Mouse (Mus musculus) embryonic facial prominence, embryonic 12.5 days (tissue): ENCODE data around the gene Sart1. TPM values are rescaled to one million over a fixed set of nuclear protein-coding genes. Genes with fewer than 3 reads are reported as not detected.
"Not testable (repeated sequence)": the region's sequence is repeated elsewhere in the genome, so short reads cannot be mapped to it uniquely, and the experiment has no call there.

ENCODE experiments used
- ATAC-seq: fragments of 200-750 bp; cut with Nextera tagmentation; 2 replicates; pipeline ENCODE4 v1.8.0; 2017; ENCODE audit not compliant: insufficient number of reproducible peaks, insufficient read depth, low FRiP score, low TSS enrichment
- H3K27ac ChIP-seq: fragments of 300-500 bp; sonication (generic); 2 replicates; pipeline ENCODE4 v1.5.1; 2016; ENCODE audit warnings: mild to moderate bottlenecking
- H3K27me3 ChIP-seq: fragments of 300-500 bp; sonication (generic); 2 replicates; pipeline ENCODE4 v1.6.1; 2016; ENCODE audit warnings: mild to moderate bottlenecking, moderate library complexity
- H3K36me3 ChIP-seq: fragments of 300-500 bp; sonication (generic); 2 replicates; pipeline ENCODE4 v1.6.1; 2016; ENCODE audit warnings: mild to moderate bottlenecking
- H3K4me1 ChIP-seq: fragments of 300-500 bp; sonication (generic); 2 replicates; pipeline ENCODE4 v1.6.1; 2016
- H3K4me2 ChIP-seq: fragments of 300-500 bp; sonication (generic); replicated peaks from 2 replicates; pipeline ENCODE4 v1.6.1; 2016; ENCODE audit warnings: mild to moderate bottlenecking, moderate library complexity
- H3K4me3 ChIP-seq: fragments of 300-500 bp; sonication (generic); 2 replicates; pipeline ENCODE4 v1.5.1; 2016; ENCODE audit warnings: mild to moderate bottlenecking
- H3K9ac ChIP-seq: fragments of 300-500 bp; sonication (generic); 2 replicates; pipeline ENCODE4 v1.6.1; 2016; ENCODE audit warnings: mild to moderate bottlenecking, moderate library complexity
- H3K9me3 ChIP-seq: fragments of 300-500 bp; sonication (generic); 2 replicates; pipeline ENCODE4 v1.6.1; 2016; ENCODE audit warnings: mild to moderate bottlenecking, moderate library complexity
- WGBS: fragments of 180-500 bp; shearing (Covaris S2); methylation state at CpG from one replicate; pipeline ENCODE4 v1.1.7; 2016; 5-methylcytosine and 5-hydroxymethylcytosine counted together
- polyA plus RNA-seq: library from polyadenylated mRNA; unstranded; fragments of >200 nt; fragmentation: Nextera tagmentation; extraction: Ambion mirVana; gene quantifications from 2 replicates; pipeline ENCODE4 v1.2.1, GENCODE M21; 2016

Gene Sart1
- polyA plus RNA-seq, 1 experiment from 2014 or later: 107 TPM

DNA sequence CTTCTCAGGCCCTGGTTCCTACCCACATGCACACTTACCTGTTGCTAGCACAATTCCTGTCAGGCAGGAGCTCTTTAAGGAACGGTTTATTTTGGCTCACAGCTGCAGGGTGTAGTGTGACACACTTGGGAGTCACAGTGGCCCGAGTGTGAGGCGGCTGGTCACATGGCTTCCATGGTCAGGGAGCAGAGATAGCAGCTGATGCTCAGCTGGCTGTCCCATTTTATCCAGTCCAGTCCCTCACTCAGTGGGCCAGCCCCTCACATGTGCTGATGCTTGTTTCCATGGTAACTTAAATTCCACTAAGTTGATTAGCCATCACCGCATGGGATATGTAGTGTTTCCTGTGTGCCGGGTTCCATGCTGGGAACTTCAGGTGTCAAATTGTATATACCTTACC lies 23.5 kb upstream of the Sart1 start:
- peaks cover 4% of the 10 kb centered on the region; the same call in 1 of the 2 replicates for H3K4me1 ChIP-seq
- 54% methylated on average over 5 of the region's 5 CpGs for WGBS
- no peak for ATAC-seq
- no peaks in the 10 kb centered on the region for H3K36me3 ChIP-seq
- no peaks in the 10 kb centered on the region for H3K27me3 ChIP-seq
- no peak overlapping the region for H3K4me3 ChIP-seq
- no peaks in the 10 kb centered on the region for H3K9me3 ChIP-seq
- no peak overlapping the region for H3K27ac ChIP-seq
- no peak overlapping the region for H3K4me2 ChIP-seq
- H3K9ac ChIP-seq: no peak overlapping the region

DNA sequence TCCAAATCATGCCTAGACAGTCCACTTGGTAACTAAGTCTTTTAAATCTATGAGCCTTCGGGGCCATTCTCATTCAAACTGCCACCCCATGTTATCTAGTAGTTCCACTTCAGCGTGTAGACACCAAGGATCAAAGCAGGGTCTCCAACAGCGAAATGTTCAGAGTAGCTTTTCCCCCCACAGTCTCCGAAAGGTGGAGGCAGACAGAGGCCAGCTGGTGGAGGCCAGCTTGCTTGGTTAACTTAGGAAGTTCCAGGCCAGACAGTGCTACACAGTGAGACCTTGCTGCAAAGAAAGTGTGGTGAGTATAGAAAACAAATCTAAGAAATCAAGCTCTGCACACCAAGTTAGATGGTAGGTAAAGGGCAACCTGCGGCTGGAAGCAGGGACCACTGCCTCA lies 22.1 kb upstream of the Sart1 start:
- peaks cover 7% of the 10 kb centered on the region; the same call in 1 of the 2 replicates for H3K4me1 ChIP-seq
- H3K27ac ChIP-seq: no peak overlapping the region
- no peak overlapping the region for H3K9ac ChIP-seq
- ATAC-seq: no peak
- WGBS: 87% methylated on average over 5 of the region's 5 CpGs
- H3K4me2 ChIP-seq: no peak overlapping the region
- no peaks in the 10 kb centered on the region for H3K27me3 ChIP-seq
- no peak overlapping the region for H3K4me3 ChIP-seq
- no peaks in the 10 kb centered on the region for H3K36me3 ChIP-seq
- no peaks in the 10 kb centered on the region for H3K9me3 ChIP-seq

DNA sequence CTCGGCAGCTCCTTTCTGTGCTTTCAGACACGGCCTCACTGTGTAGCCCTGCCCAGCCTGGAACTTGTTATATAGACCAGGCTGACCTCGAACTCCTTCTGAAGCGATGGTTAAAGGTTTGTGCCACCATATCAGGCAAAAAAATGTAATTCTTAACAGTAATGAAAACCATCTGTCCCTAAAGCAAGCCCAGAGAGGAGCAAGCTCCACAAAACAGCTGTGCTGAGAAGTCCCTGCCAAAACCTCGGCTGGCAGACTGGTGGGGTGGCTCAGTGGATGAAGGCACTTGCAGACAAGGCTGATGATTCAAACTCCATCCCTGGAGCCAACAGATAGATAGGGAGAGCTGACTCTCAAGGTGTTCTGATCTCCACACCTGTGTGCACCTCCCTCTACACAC lies 20.6 kb upstream of the Sart1 start:
- H3K36me3 ChIP-seq: no peaks in the 10 kb centered on the region
- H3K4me2 ChIP-seq: no peak overlapping the region
- WGBS: 43% methylated on average over 5 of the region's 5 CpGs
- no peaks in the 10 kb centered on the region for H3K27me3 ChIP-seq
- peaks cover 8% of the 10 kb centered on the region; the same call in 1 of the 2 replicates for H3K4me1 ChIP-seq
- no peak overlapping the region for H3K27ac ChIP-seq
- no peak for ATAC-seq
- no peaks in the 10 kb centered on the region for H3K9me3 ChIP-seq
- H3K4me3 ChIP-seq: no peak overlapping the region
- H3K9ac ChIP-seq: no peak overlapping the region

DNA sequence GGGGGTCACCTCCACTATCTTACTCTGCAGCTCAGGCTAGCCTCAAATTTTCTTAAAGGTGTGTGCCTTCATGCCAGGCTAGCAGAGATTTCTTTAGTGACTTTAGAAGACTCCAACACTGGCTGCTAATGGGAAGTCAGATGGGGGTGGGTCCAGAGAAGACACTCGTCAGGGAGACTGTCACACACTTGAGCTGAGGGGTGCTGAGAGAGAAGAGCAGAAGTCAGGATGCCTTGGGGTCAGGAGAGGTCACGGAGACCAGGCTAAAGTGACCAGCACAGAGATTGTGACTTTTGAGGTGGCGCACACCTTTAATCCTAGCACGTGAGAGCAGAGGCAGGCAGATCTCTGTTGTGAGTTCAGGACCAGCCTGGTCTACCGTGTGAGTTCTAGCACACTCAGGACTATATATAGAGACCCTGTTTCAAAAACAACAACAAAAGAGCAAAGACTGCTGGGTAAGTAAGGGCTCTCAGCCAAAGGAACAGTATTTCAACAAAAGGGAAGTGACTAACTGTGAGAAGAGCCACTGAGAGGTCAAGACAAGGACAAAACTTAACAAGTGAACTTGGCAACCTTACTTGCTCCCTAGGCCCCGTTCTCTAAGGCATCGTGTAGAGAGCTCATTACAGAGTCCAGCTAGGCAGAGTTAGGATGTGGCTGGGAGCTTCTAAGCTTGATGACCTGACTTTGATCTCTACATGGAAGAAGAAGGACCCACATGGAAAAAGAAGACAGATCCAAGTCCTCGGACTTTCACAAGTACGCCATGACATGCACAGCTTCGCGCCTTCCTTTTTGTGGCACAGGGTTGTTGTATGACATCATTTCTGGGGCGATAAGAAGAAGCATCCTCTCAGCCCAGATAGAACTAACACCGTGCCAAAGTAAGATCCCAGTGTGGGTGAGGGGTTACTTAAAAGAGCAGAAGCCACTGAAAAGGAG lies 19.8 kb upstream of the Sart1 start:
- ATAC-seq: no peak
- H3K4me1 ChIP-seq: peaks cover 8% of the 10 kb centered on the region; the same call in 1 of the 2 replicates
- WGBS: 87% methylated on average over 13 of the region's 13 CpGs
- H3K9me3 ChIP-seq: no peaks in the 10 kb centered on the region
- H3K9ac ChIP-seq: no peak overlapping the region
- H3K27me3 ChIP-seq: no peaks in the 10 kb centered on the region
- H3K4me2 ChIP-seq: peak overlapping the region; percentile 71; the same call in 1 of the 2 replicates
- H3K27ac ChIP-seq: no peak overlapping the region
- H3K4me3 ChIP-seq: no peak overlapping the region
- no peaks in the 10 kb centered on the region for H3K36me3 ChIP-seq

DNA sequence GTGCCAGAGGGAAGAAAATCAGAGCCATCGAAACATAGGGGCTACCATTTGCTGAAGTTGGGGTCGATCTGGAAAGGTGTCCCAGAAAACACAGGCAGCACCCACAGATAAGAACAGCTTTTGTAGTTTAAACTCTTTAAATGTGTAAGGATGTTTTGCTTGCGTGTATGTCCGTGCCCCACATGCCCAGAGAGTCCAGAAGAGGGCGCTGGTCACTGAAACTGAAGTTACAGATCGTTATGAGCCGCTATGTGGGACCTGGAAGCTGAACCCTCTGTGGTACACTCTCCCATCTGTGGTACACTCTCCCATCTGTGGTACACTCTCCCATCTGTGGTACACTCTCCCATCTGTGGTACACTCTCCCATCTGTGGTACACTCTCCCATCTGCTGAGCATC lies 18.6 kb upstream of the Sart1 start:
- H3K4me2 ChIP-seq: peak overlapping the region; percentile 71
- peaks cover 8% of the 10 kb centered on the region; the same call in 1 of the 2 replicates for H3K4me1 ChIP-seq
- ATAC-seq: no peak
- no peaks in the 10 kb centered on the region for H3K9me3 ChIP-seq
- H3K9ac ChIP-seq: peak overlapping the region; percentile 46
- peak overlapping the region; percentile 48 for H3K4me3 ChIP-seq
- no peaks in the 10 kb centered on the region for H3K36me3 ChIP-seq
- H3K27me3 ChIP-seq: no peaks in the 10 kb centered on the region
- WGBS: 21% methylated on average over 7 of the region's 7 CpGs
- peak overlapping the region; percentile 85 for H3K27ac ChIP-seq

DNA sequence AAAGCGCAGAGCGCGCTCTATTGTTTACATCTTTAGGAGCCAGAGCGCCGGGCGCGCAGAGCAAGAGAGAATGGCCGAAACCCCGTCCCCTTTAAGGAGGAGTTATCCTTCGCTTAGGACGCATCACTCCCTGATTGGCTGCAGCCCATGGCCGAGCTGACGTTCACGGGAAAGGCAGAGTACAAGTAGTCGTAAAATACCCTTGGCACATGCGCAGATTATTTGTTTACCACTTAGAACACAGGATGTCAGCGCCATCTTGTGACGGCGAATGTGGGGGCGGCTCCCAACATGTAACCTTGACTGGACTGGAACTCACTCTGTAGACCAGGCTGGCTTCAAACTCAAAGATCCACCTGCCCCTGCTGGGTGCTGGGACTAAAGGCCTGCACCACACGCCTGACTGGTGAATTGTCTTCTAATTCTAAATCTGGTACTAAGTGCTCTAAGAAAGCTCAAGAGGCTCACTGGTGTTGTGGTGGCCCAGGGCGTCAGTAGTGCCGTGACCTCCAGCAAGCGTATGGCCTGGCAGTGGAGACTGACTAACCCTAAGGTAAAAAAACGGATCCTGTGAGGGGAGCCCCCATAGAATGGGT lies 18.1 kb upstream of the Sart1 start:
- not testable (repeated sequence) for H3K27me3 ChIP-seq, H3K9me3 ChIP-seq, H3K4me1 ChIP-seq, H3K36me3 ChIP-seq
- peak overlapping the region; percentile 85 for H3K27ac ChIP-seq
- peak; percentile 72 for ATAC-seq
- H3K9ac ChIP-seq: peak overlapping the region; percentile 47
- H3K4me3 ChIP-seq: peak overlapping the region; percentile 48
- WGBS: 10% methylated on average over 25 of the region's 25 CpGs
- peak overlapping the region; percentile 71 for H3K4me2 ChIP-seq

DNA sequence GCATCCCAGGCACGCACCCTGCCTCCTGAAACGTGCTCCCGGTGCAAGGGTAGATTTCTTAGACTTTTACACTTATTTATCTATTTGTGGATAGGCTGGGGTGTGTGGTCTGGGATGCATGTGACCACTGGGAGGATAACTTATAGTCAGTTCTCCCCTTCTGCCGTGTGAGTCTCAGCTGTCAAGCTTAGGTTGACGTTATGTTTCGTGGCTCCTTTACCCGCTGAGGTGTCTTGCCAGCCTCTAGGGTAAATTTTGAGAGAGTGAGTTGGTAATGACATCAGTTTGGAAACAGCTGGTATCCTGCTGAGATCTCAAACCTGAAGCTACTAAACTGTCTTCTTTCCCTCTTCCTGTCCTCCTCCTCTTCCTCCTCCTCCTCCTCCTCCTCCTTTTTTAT lies 17.4 kb upstream of the Sart1 start:
- H3K36me3 ChIP-seq: no peaks in the 10 kb centered on the region
- 23% methylated on average over 7 of the region's 7 CpGs for WGBS
- peak overlapping the region; percentile 54; the same call in 1 of the 2 replicates for H3K27ac ChIP-seq
- no peaks in the 10 kb centered on the region for H3K9me3 ChIP-seq
- no peak for ATAC-seq
- H3K27me3 ChIP-seq: no peaks in the 10 kb centered on the region
- H3K9ac ChIP-seq: peak overlapping the region; percentile 47
- H3K4me3 ChIP-seq: peak overlapping the region; percentile 35
- H3K4me1 ChIP-seq: peaks cover 3% of the 10 kb centered on the region; the same call in 1 of the 2 replicates
- peak overlapping the region; percentile 47 for H3K4me2 ChIP-seq

DNA sequence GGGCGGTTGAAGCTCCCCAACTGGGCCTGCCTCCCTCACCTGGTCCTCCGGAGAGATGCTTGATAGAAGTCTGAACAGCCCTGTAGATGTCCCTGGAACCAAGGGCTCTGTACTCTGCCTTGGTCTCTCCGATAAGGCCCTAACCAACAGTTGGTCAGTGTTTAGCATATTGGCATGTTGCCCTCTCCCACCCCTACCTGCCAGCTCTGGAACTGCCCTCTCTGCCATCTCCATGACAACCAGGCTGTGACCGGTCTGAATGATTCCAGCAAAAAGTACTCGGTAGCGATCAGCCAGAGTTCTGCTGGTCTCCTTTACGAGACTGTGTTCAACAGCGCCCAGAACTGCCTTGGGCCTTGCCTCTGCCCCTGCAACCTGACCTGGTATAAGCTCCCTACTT lies 13.8 kb upstream of the Sart1 start, which contains the start of gene Tsga10ip:
Gene Tsga10ip, minus strand, starts transcription at position 234 of the 400 bp plus-strand sequence.
- no peaks in the 10 kb centered on the region for H3K27me3 ChIP-seq
- peaks cover 3% of the 10 kb centered on the region; the same call in 1 of the 2 replicates for H3K4me1 ChIP-seq
- H3K4me3 ChIP-seq: no peak within 1 kb of the TSS
- no peak within 1 kb of the TSS for H3K27ac ChIP-seq
- H3K9me3 ChIP-seq: no peaks in the 10 kb centered on the region
- H3K36me3 ChIP-seq: no peaks in the 10 kb centered on the region
- no peak within 1 kb of the TSS for H3K4me2 ChIP-seq
- H3K9ac ChIP-seq: no peak within 1 kb of the TSS
- WGBS: 82% methylated on average over 8 of the region's 8 CpGs
- ATAC-seq: no peak

DNA sequence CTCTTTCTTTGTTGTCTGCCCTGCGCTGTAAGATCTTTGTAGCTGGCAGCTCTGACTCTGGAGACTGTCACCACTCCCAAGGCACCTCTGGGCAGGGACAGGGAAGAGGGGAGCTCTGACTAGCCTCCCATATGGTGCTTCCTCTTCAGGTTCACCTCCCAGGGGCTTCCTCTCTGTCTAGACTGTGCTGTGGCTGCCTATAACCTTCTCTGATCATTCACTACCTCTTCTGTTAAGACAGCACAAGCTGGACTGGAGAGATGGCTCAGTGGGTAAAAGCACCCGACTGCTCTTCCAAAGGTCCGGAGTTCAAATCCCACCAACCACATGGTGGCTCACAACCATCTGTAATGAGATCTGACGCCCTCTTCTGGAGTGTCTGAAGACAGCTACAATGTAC lies 12.6 kb upstream of the Sart1 start:
- not testable (repeated sequence) for ATAC-seq, H3K9ac ChIP-seq, H3K27ac ChIP-seq, H3K27me3 ChIP-seq, H3K4me2 ChIP-seq, H3K4me1 ChIP-seq, H3K36me3 ChIP-seq, H3K4me3 ChIP-seq, H3K9me3 ChIP-seq
- WGBS: 63% methylated on average over 4 of the region's 4 CpGs

DNA sequence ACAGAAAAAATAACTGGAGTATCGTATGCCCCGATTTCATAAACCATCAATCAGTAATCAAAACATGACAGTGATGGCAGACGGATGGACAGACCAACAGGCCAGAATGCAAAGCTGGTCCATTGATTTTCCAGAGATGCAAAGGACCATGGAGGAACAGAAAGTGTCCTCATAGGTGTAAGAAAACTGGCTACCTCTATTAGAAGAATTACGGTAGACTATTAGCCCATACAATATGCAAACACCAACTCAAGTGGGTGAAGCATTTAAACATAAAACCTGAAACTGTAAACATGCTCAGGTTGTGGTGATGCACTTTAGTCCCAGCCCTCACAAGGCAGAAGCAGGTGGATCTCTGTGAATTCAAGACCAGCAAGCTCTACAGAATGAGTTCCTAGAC lies 6.9 kb upstream of the Sart1 start:
- no peak overlapping the region for H3K4me2 ChIP-seq
- no peak overlapping the region for H3K27ac ChIP-seq
- WGBS: 69% methylated on average over 4 of the region's 4 CpGs
- no peak for ATAC-seq
- H3K36me3 ChIP-seq: no peaks in the 10 kb centered on the region
- no peaks in the 10 kb centered on the region for H3K9me3 ChIP-seq
- no peaks in the 10 kb centered on the region for H3K27me3 ChIP-seq
- H3K4me1 ChIP-seq: peaks cover 1% of the 10 kb centered on the region
- H3K4me3 ChIP-seq: no peak overlapping the region
- H3K9ac ChIP-seq: no peak overlapping the region

DNA sequence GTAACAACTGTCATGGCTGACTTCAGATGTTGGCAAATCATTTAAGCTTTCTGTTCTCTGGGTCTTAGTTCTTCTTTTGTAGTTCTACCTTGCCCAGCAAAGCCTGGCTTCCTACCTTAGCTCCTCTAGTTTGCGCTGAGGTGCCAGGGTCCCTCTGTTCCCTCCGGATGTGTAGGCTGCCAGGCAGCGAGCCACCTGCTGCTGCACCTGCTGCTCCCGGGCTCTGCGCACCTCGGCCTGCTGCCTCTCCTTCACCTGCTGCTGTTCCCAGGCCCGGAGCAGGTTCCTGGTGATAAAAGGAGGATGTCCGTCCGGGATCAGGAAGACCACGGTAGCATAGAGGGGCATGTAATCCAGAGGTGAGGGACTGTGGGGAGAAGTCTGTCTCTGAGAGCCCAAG lies 5.7 kb upstream of the Sart1 start:
- H3K36me3 ChIP-seq: no peaks in the 10 kb centered on the region
- no peak overlapping the region for H3K4me2 ChIP-seq
- 51% methylated on average over 10 of the region's 10 CpGs for WGBS
- no peak overlapping the region for H3K4me3 ChIP-seq
- peaks cover 13% of the 10 kb centered on the region for H3K4me1 ChIP-seq
- no peak overlapping the region for H3K27ac ChIP-seq
- H3K9me3 ChIP-seq: no peaks in the 10 kb centered on the region
- no peak overlapping the region for H3K9ac ChIP-seq
- no peaks in the 10 kb centered on the region for H3K27me3 ChIP-seq
- ATAC-seq: no peak

DNA sequence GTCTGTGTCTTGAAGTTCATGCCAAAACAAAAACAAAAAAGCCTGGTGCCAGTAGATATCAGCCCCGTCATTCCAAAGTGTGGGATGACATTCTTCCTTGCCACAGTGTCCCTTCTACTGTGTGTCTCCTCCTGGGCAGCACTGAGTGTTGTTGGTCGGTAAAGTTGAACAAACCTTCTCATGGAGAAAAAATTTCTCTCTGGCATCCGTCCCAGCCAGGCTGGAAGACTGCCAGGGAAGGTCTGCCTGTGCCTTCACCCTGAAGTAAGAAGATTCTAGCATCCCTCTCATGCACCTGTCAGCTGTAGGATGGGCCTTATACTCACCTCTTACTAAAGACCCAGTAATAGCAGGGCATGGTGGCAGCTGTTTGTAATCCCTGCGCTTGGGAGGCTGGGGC lies 4.4 kb upstream of the Sart1 start:
- H3K9me3 ChIP-seq: no peaks in the 10 kb centered on the region
- H3K36me3 ChIP-seq: no peaks in the 10 kb centered on the region
- peaks cover 15% of the 10 kb centered on the region for H3K4me1 ChIP-seq
- H3K27ac ChIP-seq: no peak overlapping the region
- H3K27me3 ChIP-seq: no peaks in the 10 kb centered on the region
- no peak overlapping the region for H3K4me3 ChIP-seq
- H3K9ac ChIP-seq: no peak overlapping the region
- ATAC-seq: no peak
- H3K4me2 ChIP-seq: no peak overlapping the region
- WGBS: 80% methylated on average over 4 of the region's 4 CpGs
